Mouse (Mus musculus) G1E (cell line): ENCODE measurements around the gene Gm11549.

Experiments used
- CTCF ChIP-seq: IDR thresholded peaks from 2 replicates; pipeline ENCODE4 v1.5.1; 2012; ENCODE audit warnings: low read depth, low read length, inconsistent platforms, mixed read lengths
- GATA1 ChIP-seq: IDR thresholded peaks from 2 replicates; pipeline ENCODE4 v1.6.1; 2012; ENCODE audit warnings: borderline replicate concordance, low read length, inconsistent platforms, mixed read lengths
- GATA2 ChIP-seq: IDR thresholded peaks from 2 replicates; pipeline ENCODE4 v1.6.1; 2012; ENCODE audit warnings: low read depth, low read length, inconsistent platforms, borderline replicate concordance
- POLR2AphosphoS5 ChIP-seq: IDR thresholded peaks from 2 replicates; pipeline ENCODE4 v1.6.1; 2012; ENCODE audit warnings: low read depth, low read length, inconsistent platforms; ENCODE audit not compliant: insufficient replicate concordance

DNA sequence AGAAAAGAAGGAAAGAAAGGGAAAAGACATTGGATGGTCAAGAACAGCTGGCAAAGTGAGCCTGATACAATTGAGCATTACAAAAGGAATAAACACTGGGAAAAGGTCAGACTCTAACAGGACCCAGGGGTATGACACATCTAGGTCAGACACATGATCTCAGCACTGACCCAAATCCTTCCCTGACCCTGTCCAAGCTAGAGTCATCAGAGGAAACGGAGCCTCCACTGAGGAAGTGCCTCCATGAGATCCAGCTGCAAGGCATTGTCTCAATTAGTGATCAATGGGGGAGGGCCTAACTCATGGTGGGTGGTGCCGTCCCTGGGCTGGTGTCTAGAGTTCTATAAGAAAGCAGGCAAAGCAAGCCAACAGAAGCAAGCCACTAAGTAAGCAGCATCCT, 52.7 kb downstream of the Gm11549 start:
- TF ChIP-seq CTCF (no peak), GATA1 (no peak), POLR2AphosphoS5 (no peak), GATA2 (no peak)
